Mouse (Mus musculus): ENCODE results near the gene Zcchc2.

Gene Zcchc2

DNA sequence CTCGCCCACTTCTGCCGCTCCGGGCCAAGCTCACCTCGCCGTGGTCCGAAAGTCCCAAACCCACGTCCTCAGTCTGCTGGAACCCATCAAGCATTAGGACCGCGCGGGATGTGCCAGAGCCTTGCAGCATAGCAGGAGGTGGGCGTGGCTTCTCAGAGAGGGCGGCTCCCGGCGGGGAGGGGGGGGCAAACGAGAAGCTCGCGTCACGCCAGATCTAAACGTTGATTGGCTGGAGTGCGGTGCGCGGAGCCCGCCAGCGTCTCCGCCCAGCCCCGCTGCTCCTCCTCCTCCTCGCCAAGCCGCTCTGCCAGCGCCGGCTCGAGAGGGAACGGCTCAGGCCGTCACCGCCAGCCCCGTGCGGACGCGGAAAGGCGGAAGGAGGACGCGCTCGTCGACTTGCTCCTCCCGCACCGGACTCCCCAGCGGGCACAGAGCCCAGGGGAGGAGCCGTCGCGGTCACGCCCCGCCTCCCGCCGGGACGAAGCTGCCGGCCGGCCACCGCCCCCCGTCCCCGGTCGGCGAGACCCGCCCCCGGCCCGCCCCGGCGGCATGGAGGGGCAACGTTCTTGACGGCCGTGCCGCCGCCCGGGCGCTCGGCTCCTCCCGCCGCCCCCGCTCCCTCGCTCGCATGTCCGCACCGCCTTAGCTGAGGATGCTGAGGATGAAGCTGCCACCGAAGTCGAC, at the start of gene Zcchc2:
Zcchc2 (plus strand) TSS at position 269 of the 684 bp plus-strand sequence.
- in situ Hi-C loops (cut with MboI; ENCODE audit: low sequenced_read_pairs), result no loop called here

DNA sequence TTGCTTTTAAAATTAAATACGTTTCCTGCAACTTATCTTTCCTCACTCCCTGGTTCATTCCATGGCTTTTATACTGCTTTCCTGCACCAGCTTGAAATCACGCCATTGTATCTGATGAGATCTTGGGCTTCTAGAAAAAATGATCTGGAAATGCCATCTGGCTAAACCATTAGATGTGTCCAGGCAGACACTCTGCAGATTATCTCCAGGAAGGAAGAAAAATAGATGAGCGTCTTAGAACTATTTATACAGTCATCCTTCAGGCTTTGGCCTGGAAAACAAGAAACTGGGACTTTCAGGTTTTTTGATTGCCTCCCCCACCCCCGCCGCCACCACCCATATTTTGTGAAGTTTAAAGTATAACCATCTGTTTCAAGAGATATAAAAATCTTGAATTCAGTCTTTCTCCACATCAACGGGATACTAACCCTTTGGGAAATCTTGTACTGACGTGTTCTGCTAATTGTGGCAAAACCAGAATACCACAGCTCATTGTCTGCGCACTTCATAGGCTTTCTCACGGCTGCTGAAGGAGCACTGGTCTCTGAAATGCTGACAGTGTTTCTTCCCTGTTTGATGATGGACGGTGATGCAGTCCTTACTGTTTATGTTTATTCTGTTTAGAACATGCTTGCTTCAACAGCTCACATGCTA, 45.2 kb upstream of the Zcchc2 start:
- in situ Hi-C loops (cut with MboI; ENCODE audit: low sequenced_read_pairs), result no loop called here

DNA sequence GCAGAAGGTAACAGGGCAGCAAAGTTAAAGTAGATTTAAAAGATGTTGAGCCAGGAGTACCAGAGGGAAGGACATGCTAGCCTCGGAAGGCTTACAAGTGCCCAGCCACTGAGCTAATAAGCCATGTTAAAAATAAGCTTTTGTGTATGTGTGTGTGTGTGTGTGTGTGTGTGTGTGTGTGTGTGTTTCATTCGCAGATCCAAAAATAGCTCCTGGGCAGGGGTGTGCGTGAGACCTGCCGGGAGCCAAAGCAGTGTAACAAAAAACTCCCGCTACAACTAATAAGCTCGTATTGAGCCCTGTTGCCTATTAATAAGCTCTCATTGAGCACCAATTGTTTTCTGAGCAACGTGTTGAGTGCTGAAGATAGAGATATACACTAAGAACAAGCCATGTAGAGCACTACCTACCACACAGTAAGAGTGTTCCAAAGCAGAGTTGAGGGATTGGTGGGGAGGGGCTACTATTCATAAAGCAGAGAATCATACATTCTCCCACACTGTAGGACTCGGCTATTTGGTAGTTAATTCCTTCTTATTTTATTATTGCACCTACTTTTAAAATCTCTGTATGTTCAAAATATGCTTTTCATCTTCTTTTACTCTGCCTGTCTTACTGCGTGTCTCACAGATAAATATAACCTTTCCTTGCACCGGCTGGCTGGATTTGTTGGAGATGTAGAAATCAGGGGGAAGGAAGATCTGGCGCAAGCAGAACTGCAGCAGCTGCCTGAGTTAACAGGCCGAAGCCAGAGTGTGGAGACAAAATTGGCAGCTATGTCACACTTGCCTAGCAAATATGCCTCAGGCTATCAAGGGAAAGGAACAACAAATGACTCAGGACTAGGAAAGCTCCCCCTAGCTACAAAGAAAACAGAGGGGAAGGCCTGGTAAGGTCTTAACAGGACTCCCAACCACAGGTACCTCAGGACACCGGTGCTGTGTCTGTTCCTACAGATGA, 43.3 kb upstream of the Zcchc2 start:
- in situ Hi-C loops (cut with MboI; ENCODE audit: low sequenced_read_pairs), result no loop called here

DNA sequence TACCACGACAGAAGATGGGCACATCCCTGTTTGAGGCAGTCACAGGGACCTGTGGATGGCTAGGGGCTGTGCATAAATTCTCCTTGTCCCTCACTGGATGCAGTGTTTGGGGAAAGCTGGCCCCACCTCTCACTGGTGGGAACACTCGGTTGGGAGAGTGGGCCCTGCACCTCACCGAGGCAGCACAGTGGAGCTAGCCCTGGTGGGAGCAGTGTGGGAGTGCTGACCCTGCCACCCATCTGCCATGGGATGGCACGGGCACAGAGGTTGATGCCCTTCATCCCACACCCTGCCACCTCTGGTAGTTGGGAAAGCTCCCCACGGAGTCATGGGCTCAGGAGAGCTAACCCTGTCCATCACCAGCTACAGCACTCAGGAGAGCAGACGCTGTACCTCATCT, 41.9 kb upstream of the Zcchc2 start:
- in situ Hi-C loops (cut with MboI; ENCODE audit: low sequenced_read_pairs), result no loop called here

DNA sequence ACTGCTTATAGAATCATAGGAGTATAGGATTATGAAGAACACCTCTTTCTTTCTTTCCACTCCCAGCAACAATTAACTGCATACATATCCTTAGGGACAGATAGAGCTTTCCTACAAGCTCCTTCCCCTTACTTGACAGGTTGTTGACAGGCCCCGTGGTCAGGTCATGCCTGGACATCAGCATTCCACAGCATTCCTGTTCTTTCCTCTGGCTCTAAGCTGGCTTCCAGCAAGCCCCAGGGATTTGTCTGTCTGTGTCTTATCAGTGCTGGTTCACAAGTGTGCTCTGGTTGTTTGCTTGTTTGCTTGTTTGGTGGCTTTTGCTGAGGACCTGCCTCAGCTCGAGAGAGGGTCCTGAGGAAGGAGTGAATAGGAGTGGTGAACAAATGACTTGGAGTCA, 36.6 kb upstream of the Zcchc2 start:
- in situ Hi-C loops (cut with MboI; ENCODE audit: low sequenced_read_pairs), result no loop called here

DNA sequence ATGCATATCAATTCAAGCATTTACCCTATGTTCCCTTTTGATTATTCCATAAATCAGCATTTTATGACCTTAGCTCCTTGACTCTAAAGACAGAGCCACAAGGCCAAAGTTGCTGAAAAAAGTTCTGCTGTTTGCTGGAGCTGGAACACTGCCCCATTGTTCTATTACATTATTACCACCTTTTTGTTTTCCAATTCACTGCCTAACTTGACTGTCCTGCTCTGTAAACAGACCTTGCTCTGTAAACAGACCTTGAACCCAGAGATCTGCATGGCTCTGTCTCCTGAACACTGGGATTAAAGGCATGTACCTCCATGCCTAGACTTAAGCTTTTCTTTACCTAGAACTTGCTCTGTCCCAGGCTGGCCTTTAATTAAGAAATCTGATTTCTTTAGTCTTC, 36.2 kb upstream of the Zcchc2 start:
- in situ Hi-C loops (cut with MboI; ENCODE audit: low sequenced_read_pairs), result no loop called here

DNA sequence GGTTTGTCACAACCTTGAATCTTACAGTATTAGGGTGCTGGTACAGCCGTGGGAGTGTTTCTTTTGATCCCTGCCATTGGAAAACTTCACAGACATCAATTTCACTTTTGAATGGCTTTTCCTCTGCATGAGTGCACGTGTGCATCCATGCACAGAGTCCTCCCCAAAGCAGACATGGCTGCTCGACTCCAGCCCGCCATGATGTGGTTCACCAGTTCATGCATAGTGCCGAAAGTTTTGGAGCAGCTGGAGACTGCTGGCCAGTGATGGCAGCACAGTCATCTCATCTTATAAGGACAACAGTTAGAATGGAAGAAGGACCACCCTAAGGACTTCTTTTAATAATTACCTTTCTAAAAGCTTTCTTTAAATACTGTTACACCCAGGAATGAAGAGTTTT, 34.1 kb upstream of the Zcchc2 start:
- in situ Hi-C loops (cut with MboI; ENCODE audit: low sequenced_read_pairs), result no loop called here

DNA sequence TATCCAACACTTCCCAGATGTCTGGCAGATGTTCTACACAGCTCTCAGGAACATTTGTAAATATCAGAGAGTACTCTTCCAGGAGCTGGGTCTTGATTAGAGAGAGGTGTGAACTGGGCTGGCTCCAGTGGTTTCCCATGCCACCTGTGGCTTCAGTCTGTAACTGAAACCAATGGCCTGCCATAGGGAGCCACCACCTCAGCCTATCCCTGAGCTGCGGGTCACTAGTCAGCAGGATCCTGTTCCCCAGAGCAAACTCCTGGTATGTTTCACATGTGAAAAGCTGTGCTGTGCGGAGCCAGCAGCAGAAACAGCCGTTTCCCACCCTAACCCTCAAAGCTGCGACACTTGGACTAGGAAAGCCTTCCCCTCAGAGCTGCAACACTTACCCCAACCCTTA, 28.7 kb upstream of the Zcchc2 start:
- in situ Hi-C loops (cut with MboI; ENCODE audit: low sequenced_read_pairs), result no loop called here

DNA sequence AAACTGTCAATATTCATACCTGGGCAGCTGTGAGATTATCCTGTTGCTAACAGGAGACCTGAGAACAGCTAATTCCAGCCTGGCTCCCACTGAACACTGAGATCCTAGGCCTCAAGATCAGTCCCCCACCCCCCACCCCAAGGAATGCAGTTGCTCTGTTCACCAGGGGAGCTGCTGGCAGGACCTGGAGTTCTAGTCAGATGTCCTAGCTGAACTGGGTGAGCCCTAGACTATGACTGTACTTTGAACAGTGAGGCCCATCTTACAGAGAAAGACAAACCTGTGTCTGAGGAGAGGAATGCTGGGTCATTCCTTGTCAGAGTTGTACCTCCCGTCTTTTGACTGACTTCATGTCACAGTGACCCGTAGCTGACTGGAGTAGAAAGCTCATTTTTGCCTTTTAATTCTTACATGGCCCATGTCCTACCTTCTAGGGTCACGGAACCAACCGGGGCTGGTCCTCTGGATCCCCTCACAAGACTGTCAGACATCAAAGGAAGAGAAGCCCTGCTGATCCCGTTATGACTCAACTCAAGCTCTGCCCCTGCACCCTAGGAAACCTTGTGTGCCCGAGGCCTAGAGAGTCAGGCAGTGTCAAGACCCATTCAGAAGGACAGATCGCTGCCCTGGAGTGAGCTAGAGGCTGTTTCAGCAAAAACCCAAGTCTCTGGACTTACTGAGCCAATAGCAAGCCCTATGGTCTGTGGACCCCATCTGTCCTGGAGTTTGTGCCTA, 28.0 kb upstream of the Zcchc2 start:
- in situ Hi-C loops (cut with MboI; ENCODE audit: low sequenced_read_pairs), result no loop called here

DNA sequence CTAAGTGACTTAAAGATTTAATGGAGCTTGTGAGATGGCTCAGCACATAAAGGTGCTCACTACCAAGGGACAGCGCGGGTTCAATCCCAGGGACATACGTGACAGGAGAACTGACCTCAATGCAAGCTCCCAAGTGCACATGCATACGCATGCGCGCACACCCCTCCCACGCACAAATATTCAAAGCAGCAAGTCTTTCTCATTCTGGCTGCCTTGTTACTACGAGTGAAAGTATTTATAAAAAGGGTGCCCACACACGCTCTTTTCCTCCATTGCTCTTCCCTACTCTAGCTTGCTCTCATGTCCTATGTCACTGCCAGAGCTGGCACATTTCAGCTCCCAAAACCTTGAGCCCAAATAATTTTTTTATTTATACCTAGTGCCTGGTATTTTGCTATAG, 27.4 kb upstream of the Zcchc2 start:
- in situ Hi-C loops (cut with MboI; ENCODE audit: low sequenced_read_pairs), result no loop called here

DNA sequence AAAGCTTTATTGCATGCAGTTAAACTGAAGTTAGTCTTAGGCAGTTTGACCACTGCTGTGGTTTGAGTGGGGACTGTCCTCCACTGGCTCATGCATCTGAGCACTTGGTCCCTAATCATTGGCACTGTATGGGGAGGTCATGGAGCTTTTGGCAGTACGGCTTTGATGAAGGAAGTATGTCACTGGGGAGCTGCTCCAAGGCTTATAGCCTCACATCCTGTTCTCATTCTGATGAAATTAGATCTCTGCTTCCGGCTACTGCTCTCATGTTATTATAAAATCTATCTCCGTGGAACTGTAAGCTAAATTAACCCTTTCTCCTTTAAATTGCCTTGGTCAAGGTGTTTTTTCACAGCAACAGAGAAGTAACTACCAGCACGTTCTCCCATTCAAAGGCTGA, 25.7 kb upstream of the Zcchc2 start:
- in situ Hi-C loops (cut with MboI; ENCODE audit: low sequenced_read_pairs), result no loop called here

DNA sequence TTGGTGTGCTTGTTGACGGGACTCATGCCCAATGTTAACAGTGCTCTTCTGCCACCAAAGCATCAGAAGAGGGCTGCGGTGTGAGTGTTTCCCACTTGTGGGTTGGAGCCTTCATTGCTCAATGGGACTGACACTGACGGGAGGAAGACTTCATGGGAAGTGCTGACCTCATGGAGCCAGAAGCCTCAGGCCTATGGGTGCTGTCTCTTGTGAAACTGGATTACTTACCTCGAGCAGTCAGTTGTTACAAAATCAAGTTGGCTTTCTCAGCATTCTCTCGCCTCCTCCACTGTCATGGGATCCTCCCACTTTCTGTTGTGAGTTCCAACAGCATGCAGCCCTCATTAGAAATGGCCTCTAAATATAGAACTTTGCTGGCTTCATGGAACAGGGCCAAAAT, 25.0 kb upstream of the Zcchc2 start:
- in situ Hi-C loops (cut with MboI; ENCODE audit: low sequenced_read_pairs), result no loop called here

DNA sequence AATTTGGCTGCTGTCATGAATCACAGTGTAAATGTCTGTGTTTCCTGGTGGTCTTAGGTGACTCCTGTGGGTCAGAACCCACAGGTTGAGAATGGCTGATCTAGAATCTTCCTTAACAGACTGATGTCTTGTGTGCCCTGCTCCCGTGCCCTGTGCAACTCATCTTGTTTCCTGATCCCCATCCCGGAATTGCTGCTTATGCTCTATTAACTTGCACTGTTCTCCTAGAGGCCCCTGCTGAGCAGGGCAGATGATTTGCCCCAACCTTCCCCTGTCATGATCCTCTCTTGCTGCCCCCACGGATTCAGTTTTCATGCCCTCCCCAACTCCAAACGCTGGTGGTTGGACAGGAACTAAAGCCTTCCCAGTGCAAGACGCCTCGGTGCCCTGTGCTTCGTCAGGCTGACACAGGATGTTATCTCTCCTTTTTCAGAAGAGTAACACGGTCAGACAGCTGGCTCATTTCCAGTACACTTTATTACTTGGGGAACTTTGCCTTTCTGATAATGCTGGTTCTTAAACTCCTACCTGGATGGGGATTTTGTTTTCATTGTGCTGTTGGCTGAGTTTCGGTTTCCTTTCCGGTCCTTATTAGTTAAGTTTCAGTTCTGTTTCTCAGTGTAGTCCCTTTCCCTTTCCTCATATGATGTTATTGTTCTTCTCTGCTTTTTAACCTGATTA, 18.6 kb upstream of the Zcchc2 start:
- in situ Hi-C loops (cut with MboI; ENCODE audit: low sequenced_read_pairs), result no loop called here

DNA sequence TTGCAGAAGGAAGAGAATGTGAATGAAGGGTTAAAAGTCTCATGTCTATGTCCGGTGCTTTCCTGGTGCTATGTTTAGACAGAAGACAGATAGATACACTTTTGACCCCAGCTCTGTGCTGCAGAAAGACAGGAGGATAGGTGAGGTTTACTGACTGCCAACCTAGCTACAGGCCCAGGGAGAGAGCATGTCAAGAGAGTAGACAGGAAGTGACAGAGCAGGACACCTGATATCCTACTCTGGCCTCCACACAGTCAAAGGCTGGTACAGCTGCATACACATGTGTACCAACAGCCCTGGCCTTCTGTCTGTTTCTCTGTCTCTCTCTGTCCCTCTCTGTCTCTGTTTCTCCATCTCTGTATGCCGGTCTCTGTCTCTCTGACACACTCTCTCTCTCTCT, 16.2 kb upstream of the Zcchc2 start:
- in situ Hi-C loops (cut with MboI; ENCODE audit: low sequenced_read_pairs), result no loop called here

DNA sequence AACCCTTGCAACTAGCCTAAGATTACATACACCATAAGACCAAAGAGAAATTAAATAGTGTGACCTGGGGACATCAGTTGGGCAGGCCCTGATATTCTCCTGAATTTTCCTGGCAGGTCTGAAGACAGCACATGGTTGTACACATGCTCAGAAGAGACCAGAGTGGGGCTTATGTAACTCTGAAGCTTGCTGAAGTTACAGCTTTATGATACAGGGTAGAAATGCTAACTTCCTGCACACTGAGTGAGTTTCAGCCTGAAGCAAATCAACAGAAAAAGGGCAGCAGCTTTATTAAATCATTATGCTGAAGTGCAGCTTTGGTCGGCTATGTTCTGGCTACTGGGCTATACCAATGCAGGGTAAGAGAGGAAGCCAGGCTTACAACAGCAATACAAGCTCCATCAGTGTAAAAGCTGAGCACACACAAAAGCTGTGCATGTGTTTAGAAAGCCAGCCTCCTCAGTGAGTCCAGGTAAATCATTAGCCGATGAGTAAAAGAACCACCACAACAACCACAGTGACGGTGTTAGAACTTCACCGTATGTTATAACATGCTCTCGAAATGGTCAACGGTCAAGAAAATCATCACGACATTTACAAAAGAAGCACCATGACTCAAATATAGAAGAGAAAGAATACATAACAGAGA, 12.6 kb upstream of the Zcchc2 start:
- in situ Hi-C loops (cut with MboI; ENCODE audit: low sequenced_read_pairs), result no loop called here

DNA sequence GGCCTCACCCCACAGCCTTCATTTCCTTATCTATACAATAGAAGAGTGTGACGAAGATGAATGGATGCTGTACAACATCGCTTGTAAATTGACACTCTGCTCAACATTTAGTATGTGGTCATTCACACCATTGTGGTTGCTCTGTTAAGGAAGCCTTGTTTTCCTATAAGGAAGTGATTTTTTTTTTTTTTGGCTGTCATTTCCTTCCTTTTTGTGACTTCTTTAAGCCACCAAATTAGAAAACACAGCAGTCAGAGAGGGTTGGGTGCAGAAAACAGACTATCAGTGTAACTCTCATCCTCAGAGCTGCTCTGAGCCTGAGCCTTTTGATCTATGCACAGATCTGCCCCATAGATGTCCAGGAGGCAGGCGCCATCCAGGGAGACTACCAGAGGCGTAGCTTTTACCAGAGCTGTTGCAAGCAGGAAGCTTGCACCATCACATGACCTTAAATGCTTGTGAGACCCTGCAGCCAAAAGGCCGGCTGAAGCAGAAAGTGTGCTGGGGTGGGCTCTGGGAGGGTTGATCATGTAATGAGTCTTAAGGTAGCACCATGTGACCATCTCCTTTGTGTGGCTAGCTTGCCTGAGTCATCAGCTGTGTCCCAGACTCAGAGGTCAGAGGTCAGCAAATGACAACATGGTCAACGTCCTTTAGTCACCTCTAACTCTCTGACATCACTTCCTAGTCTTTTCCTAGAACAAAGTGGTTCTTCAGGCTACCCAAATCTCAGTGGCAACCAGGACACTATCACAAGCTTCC, 9.2 kb upstream of the Zcchc2 start:
- in situ Hi-C loops (cut with MboI; ENCODE audit: low sequenced_read_pairs), result no loop called here

DNA sequence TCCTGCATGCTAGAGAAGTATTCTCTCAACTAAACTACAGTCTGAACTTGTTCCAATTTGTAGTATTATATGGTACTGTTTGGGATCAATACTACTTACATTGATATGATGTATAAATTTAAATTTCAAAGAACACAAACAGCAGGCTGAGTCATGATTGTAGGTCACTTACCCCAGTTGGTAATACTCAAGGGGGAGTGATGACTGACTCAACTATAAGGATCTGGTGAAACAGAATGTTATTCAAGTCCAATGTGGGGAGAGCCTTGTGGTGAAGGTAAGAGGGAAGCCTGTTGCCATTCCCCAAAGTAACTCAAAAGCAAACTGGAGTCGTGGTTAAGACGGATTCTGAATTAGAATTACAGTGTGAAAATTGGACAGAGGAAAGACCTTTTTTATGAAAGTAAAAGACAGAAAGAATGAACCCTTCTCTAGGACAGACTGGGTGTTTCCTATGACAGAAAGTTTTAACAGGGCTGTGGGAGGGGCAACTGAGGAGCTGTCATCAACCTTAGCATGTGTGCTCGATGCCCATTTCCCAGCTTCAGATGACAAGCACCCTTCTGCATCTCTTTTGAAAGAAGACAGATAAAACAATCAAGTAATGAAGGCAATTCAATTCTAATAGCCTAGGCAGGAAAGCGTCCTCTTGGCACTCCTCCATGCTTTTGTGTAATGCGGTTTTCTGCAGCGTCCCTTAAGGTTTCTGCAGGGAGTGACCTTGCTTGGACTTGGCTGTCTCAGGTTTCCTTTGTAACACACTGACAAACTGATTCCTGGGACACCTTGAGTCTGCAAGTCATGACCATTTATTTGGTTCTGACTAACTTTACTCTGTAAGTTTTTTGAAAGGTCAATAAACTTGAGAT, 7.5 kb upstream of the Zcchc2 start:
- in situ Hi-C loops (cut with MboI; ENCODE audit: low sequenced_read_pairs), result no loop called here

DNA sequence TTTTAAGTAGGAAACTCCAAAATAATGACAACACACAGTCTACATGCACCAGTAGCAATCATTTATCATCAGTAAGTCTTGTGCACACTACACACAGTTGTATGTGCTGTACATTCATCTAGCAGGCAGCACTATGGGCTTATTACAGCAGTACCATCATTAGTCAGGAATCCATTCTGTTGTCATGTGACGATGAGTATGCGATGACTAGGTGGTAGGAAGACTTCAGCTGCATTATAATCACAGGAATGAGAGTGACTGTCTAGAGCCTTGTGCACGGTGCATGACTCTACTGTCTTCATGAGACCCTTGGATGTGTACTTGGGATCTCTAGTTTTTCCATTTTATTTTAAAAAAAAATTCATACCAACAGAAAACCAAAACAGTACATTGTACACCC, 6.0 kb upstream of the Zcchc2 start:
- in situ Hi-C loops (cut with MboI; ENCODE audit: low sequenced_read_pairs), result no loop called here

Measured in CH12F3 (cell line).